Mouse (Mus musculus) liver, embryonic 13.5 days (tissue): Measurements from ENCODE around the gene Defb26. TPM values are rescaled to one million over a fixed set of nuclear protein-coding genes. Genes with fewer than 3 reads are reported as not detected.

Source experiments
- ATAC-seq: fragments of 200-750 bp; cut with Nextera tagmentation; 2 replicates; pipeline ENCODE4 v1.8.0; 2017; ENCODE audit warnings: low read depth, mild to moderate bottlenecking, moderate number of reproducible peaks, moderate library complexity
- DNase-seq: peaks from one replicate; pipeline ENCODE4 v3.0.0; 2022
- H3K27ac ChIP-seq: fragments of 300-500 bp; sonication (generic); 2 replicates; pipeline ENCODE4 v1.5.1; 2015; ENCODE audit warnings: moderate library complexity, mild to moderate bottlenecking, inconsistent platforms
- H3K27me3 ChIP-seq: fragments of 300-500 bp; sonication (generic); 2 replicates; pipeline ENCODE4 v1.6.1; 2015; ENCODE audit warnings: mild to moderate bottlenecking, inconsistent platforms
- H3K36me3 ChIP-seq: fragments of 300-500 bp; sonication (generic); 2 replicates; pipeline ENCODE4 v1.6.1; 2015; ENCODE audit warnings: mild to moderate bottlenecking, inconsistent platforms
- H3K4me1 ChIP-seq: fragments of 300-500 bp; sonication (generic); replicated peaks from 2 replicates; pipeline ENCODE4 v1.6.1; 2015; ENCODE audit warnings: inconsistent platforms
- H3K4me2 ChIP-seq: fragments of 300-500 bp; sonication (generic); 2 replicates; pipeline ENCODE4 v1.6.1; 2015; ENCODE audit warnings: inconsistent platforms, mild to moderate bottlenecking, moderate library complexity
- H3K4me3 ChIP-seq: fragments of 300-500 bp; sonication (generic); replicated peaks from 2 replicates; pipeline ENCODE4 v1.5.1; 2015; ENCODE audit warnings: mild to moderate bottlenecking, inconsistent platforms
- H3K9ac ChIP-seq: fragments of 300-500 bp; sonication (generic); 2 replicates; pipeline ENCODE4 v1.6.1; 2015; ENCODE audit warnings: mild to moderate bottlenecking, inconsistent platforms
- H3K9me3 ChIP-seq: fragments of 300-500 bp; sonication (generic); replicated peaks from 2 replicates; pipeline ENCODE4 v1.6.1; 2016; ENCODE audit warnings: inconsistent platforms
- WGBS: fragments of 180-500 bp; shearing (Covaris S2); methylation state at CpG from one replicate; pipeline ENCODE4 v1.1.7; 2015; ENCODE audit not compliant: insufficient replicate concordance; 5-methylcytosine and 5-hydroxymethylcytosine counted together
- polyA plus RNA-seq: library from polyadenylated mRNA; unstranded; fragments of >200 nt; fragmentation: Nextera tagmentation; extraction: Ambion mirVana; gene quantifications from 2 replicates; pipeline ENCODE4 v1.2.1, GENCODE M21; 2015

The Defb26 gene
- polyA plus RNA-seq, 1 experiment from 2014 or later: not detected

DNA sequence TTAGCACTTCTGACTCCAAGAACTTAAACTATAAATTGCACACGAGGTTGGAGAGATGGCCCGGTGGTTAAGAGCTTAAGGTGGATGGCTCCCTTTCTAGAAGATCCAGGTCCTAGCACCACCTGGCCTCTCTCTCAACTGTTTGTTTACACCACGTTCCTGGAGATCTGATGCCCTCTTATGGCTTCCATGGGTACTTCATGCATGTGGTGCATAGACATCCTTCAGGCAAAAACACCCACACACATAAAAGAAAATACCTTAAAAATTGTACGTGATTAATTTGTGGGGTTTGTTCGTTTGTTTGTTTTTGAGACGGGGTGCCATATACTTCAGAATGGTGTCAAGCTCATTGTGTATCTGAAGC, 10.6 kb downstream of the Defb26 start:
- ATAC-seq (no peak), DNase-seq (no peak)
- no peaks in the 10 kb centered on the region for H3K27me3 ChIP-seq
- WGBS: 55% methylated on average over 6 of the region's 6 CpGs
- H3K9ac ChIP-seq: no peak overlapping the region
- no peak overlapping the region for H3K27ac ChIP-seq
- H3K4me1 ChIP-seq: no peaks in the 10 kb centered on the region
- H3K36me3 ChIP-seq: no peaks in the 10 kb centered on the region
- no peak overlapping the region for H3K4me3 ChIP-seq
- no peaks in the 10 kb centered on the region for H3K9me3 ChIP-seq
- H3K4me2 ChIP-seq: no peak overlapping the region

DNA sequence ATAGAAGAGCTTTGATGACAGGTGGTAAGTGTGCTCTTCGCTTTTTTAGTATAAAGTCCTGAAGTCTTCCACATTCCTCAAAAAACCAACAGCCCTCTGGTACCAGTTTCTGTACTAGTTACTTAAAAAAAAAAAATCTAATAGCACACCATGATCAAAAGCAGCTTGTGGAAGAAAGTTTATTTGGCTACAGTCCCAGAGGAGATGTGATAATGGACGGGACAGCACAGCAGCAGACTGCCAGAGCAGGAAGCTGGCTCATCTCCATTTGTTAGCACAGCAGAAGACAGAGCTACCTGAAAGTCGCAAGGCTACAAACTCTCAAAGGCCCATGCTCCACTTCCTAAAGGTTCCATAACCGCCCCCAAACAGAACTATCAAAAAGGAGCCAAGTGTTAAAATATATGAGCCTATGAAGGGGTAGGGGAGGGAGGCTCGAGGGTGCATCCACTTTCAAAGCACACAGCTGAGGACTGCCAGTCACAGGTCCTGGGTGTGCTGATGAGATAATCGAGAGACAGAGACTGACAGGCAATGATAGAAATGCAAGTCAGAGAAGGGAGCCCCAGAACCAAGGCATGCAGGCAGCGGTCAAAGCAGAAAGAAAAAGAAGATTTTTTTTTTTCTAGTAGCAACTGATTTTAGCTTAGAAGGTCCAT, 11.2 kb downstream of the Defb26 start:
- no peak overlapping the region for H3K9ac ChIP-seq
- ATAC-seq: no peak
- H3K36me3 ChIP-seq: no peaks in the 10 kb centered on the region
- no peaks in the 10 kb centered on the region for H3K27me3 ChIP-seq
- no peak for DNase-seq
- no peak overlapping the region for H3K4me3 ChIP-seq
- no peaks in the 10 kb centered on the region for H3K9me3 ChIP-seq
- no peaks in the 10 kb centered on the region for H3K4me1 ChIP-seq
- no peak overlapping the region for H3K4me2 ChIP-seq
- no peak overlapping the region for H3K27ac ChIP-seq
- 41% methylated on average over 7 of the region's 7 CpGs for WGBS

DNA sequence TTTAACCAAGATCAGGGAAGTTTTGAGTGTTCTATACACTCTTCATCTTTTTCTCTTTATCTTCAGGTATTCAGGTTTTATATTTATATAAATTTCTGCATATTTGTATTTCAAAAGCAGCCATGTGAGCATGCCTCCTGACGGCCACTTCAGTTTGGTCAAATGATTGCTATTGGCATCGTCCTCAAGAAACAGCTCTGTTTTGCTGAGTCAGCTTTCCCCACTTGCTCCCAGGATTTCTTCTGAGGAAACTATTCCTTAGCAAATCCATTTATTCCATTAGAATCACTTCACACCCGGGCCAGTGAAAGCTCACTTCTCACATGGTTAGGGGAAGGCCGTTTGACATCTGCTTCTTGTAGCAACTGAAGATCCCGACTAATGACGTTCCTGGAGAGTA, 13.5 kb downstream of the Defb26 start:
- Histone ChIP-seq H3K4me1 (no peaks in the 10 kb centered on the region), H3K27ac (no peak overlapping the region), H3K9ac (no peak overlapping the region), H3K27me3 (no peaks in the 10 kb centered on the region), H3K4me3 (no peak overlapping the region), H3K36me3 (no peaks in the 10 kb centered on the region), H3K9me3 (no peaks in the 10 kb centered on the region), H3K4me2 (no peak overlapping the region)
- ATAC-seq: no peak
- no peak for DNase-seq
- 64% methylated on average over 6 of the region's 6 CpGs for WGBS

DNA sequence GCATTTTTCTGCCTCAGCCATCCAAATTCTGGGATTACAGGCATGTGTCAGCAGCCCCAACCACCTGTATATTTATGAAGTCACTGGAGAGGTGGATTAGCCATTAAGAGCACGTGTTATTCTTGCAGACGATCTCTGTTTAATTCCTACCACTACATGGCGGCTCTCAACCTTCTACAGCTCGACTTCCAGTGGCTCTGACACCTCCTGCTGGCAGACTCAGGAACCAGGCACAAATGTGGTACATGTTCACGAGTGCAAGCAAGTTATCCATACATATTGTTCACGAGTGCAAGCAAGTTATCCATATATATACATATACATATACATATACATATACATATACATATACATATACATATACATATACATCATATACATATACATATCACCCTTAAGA, 18.3 kb downstream of the Defb26 start:
- Histone ChIP-seq H3K9ac (no peak overlapping the region), H3K4me3 (no peak overlapping the region), H3K27me3 (no peaks in the 10 kb centered on the region), H3K36me3 (no peaks in the 10 kb centered on the region), H3K4me2 (no peak overlapping the region), H3K9me3 (no peaks in the 10 kb centered on the region), H3K27ac (no peak overlapping the region), H3K4me1 (no peaks in the 10 kb centered on the region)
- ATAC-seq (no peak), DNase-seq (no peak)
- 58% methylated on average over 6 of the region's 6 CpGs for WGBS

DNA sequence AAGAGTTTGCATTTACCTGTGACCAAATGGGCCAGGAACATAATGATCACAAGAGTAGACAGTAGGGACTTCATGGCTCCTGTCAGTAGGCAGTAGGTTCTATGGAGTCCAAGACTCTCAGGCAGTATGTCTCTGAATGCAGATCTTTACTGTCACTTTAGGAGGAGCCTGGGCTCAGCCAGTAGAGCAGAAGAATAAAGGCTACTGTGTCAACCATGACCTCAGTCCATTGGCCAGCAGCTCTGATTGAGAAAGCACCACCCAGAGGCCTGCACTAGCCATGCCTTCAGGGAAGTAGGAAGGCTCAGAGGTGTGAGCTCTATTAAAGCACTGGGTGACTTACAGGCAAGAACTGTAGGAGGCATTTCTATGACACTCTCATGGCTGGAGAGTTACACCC, 21.5 kb downstream of the Defb26 start, which contains the start of gene Defb22:
Defb22 (minus strand) TSS at position 101 of the 400 bp plus-strand sequence.
- Histone ChIP-seq H3K4me2 (no peak within 1 kb of the TSS), H3K4me3 (no peak within 1 kb of the TSS), H3K9me3 (no peaks in the 10 kb centered on the region), H3K36me3 (no peaks in the 10 kb centered on the region), H3K27ac (no peak within 1 kb of the TSS), H3K4me1 (no peaks in the 10 kb centered on the region), H3K27me3 (no peaks in the 10 kb centered on the region), H3K9ac (no peak within 1 kb of the TSS)
- DNase-seq: no peak
- ATAC-seq: no peak

DNA sequence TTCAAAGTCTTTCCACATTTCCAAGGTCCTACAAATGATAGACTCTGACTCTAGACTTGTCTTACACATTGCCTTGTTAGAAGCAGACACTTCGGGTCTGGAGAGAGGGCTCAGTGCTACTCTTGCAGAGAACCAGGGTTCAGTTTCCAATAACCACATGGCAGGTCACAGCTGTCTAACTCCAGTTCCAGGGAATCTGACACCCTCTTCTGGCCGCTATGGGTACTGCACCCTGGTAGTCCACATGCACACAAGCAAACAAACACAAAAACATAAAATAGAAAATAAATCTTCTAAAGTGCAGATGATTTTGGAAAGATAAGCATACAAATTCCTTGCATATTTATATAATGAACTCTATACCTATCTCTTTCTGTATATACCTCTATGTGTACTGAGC, 24.5 kb downstream of the Defb26 start:
- Histone ChIP-seq H3K4me1 (no peaks in the 10 kb centered on the region), H3K4me3 (no peak overlapping the region), H3K36me3 (no peaks in the 10 kb centered on the region), H3K4me2 (no peak overlapping the region), H3K27me3 (no peaks in the 10 kb centered on the region), H3K27ac (no peak overlapping the region), H3K9ac (no peak overlapping the region), H3K9me3 (no peaks in the 10 kb centered on the region)
- DNase-seq: no peak
- no peak for ATAC-seq
- WGBS: 63% methylated on average over 2 of the region's 2 CpGs

DNA sequence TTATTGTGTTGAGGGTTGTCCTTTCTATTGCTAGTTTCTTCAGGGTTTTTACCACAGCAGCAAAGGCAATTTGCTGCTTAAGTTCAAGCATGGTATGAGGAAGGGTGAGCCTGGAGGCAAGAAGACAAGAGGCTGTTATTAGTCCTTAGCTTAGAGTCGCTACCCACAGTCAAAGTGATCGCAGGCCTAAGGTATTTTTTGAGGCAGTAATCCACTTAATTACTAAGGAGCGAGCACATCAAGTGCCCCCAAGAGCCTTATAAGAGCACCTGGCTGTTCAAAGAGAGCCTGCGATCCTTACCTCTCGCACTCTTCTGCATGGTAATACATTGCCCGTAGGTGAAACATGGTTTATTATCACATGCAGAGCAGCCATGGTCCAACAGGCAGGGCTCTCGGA, 29.8 kb downstream of the Defb26 start:
- Histone ChIP-seq H3K9ac (no peak overlapping the region), H3K4me1 (no peaks in the 10 kb centered on the region), H3K27me3 (no peaks in the 10 kb centered on the region), H3K27ac (no peak overlapping the region), H3K9me3 (no peaks in the 10 kb centered on the region), H3K36me3 (no peaks in the 10 kb centered on the region), H3K4me2 (no peak overlapping the region), H3K4me3 (no peak overlapping the region)
- WGBS: 71% methylated on average over 7 of the region's 7 CpGs
- ATAC-seq: no peak
- DNase-seq: no peak

DNA sequence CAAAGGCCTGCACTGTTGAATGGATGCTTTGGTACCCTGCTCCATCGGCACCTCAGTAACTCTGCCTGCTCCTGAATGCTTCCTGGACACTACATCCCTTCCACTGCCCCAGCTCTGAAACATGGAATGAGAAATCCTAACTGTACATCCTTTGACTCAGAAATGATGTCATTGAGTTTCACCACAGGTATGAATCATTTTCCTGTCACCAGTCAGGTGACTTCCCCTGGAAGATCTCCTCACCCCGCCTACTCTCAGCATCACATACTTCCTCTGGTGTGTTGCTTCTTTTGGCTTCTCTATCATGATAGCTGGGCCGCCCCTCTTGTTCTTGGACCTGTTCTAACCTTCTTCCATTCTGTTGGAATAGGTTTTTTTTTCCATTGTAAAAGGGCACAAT, 30.6 kb downstream of the Defb26 start:
- DNase-seq: no peak
- no peak for ATAC-seq
- 56% methylated on average over 3 of the region's 3 CpGs for WGBS

DNA sequence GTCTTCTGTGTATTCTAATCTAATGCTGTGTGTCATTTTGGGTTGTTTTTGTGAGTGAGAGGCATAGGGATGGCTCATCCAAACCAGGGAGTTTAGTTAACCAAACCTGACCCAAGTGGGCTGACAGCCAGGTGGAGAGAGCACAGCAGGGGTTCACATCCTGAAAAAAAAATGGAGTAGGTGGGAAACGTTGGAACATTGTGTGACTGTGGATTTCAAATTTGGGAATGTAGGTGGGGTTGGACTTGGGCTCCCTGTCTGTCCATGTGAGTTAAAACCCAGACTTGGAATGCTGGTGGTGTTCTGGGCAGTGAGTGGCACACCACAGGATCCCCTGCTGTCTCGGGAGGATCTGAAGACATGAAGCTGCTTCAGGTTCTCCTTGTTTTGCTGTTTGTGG, 34.7 kb downstream of the Defb26 start, which contains the start of gene Defb20:
Defb20 (plus strand) TSS at position 301 of the 400 bp plus-strand sequence.
- H3K4me3 ChIP-seq: no peak within 1 kb of the TSS
- no peaks in the 10 kb centered on the region for H3K9me3 ChIP-seq
- no peaks in the 10 kb centered on the region for H3K4me1 ChIP-seq
- H3K27ac ChIP-seq: no peak within 1 kb of the TSS
- 0 out of 2 replicates have a peak, but pooled peaks cover 3% of the 10 kb centered on the region for H3K27me3 ChIP-seq
- WGBS: 46% methylated on average over 2 of the region's 2 CpGs
- no peaks in the 10 kb centered on the region for H3K36me3 ChIP-seq
- ATAC-seq: no peak
- H3K4me2 ChIP-seq: no peak within 1 kb of the TSS
- H3K9ac ChIP-seq: no peak within 1 kb of the TSS
- DNase-seq: no peak

More for the DNA sequence above, 30.6 kb downstream of the Defb26 start:
- Histone ChIP-seq H3K4me1 (no peaks in the 10 kb centered on the region), H3K4me3 (no peak overlapping the region), H3K36me3 (no peaks in the 10 kb centered on the region), H3K9ac (no peak overlapping the region), H3K27ac (no peak overlapping the region), H3K9me3 (no peaks in the 10 kb centered on the region), H3K4me2 (no peak overlapping the region), H3K27me3 (no peaks in the 10 kb centered on the region)

DNA sequence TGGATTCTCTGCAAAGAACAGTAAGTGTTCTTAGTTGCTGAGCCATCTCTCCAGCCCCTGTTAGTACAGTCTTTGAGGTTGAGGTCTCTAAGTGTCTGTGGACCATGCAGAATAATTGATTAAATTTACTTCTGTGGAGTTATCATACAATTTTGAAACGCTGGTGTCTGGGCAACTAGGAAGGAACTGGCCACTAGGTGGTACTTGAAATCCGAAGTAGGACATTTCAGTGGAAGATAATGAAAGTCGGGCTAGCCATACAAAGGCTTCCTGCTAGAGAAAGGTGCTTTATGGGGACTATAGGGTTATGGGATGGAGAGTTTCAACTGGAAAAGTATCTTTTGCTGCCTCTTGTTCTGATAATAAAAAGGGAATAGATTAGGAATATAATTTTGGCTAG, 39.1 kb downstream of the Defb26 start:
- Histone ChIP-seq H3K4me3 (no peak overlapping the region), H3K36me3 (no peaks in the 10 kb centered on the region), H3K9me3 (no peaks in the 10 kb centered on the region), H3K4me2 (no peak overlapping the region), H3K27ac (no peak overlapping the region), H3K4me1 (no peaks in the 10 kb centered on the region), H3K27me3 (0 out of 2 replicates have a peak, but pooled peaks cover 3% of the 10 kb centered on the region), H3K9ac (no peak overlapping the region)
- ATAC-seq (no peak), DNase-seq (no peak)
- 20% methylated on average over 3 of the region's 3 CpGs for WGBS

DNA sequence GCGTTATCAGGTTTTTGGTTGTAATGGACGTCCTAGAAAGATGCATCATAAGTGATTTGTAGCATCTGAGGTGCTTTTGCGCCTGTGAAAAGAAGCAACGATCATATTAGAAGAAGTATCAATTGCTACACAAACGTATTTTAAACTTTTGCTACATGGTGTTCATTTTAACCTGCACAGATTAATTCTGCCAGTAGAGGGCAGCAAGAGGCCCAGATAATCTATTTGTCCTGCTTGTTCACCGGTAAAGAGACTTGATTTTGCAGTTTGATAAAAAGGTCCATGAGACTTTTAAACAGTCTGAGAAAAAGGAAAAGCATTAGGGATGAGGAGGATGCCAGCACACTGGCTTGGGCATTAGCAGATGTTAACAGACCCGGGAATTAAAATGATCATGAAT, 40.5 kb downstream of the Defb26 start:
- Histone ChIP-seq H3K9ac (no peak overlapping the region), H3K4me3 (no peak overlapping the region), H3K36me3 (no peaks in the 10 kb centered on the region), H3K9me3 (no peaks in the 10 kb centered on the region), H3K4me1 (no peaks in the 10 kb centered on the region), H3K27me3 (0 out of 2 replicates have a peak, but pooled peaks cover 3% of the 10 kb centered on the region), H3K27ac (no peak overlapping the region), H3K4me2 (no peak overlapping the region)
- no peak for ATAC-seq
- DNase-seq: no peak
- 25% methylated on average over 7 of the region's 7 CpGs for WGBS

DNA sequence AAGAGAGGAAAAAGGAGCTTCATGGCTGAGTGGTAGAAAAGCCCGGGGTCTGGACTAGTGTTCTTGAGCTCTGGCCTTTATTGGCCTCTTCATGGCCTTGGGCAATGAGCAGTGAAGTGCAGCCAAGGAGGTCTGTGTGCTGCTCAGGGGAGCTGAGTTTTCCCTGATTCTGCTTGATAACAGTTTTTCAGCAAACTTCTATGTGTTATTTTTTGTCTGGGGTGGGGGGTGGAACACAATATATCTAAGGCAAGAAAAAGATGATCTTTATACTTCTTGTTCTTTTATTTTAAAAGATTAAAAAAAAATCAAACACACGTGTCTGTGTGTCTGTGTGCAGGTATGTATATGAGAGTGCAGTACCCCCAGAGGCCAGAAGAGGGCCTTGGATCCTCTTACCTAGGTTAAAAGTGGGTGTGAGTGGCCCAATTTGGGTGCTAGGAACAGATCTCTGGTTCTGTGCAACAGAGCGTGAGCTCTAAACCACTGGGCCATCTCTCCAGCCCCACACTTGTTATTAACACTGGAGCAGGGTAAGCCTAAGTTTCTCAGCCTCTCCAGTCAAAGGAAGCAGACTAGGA, 46.8 kb downstream of the Defb26 start, which contains the start of gene Defb23:
Defb23 (minus strand) TSS at position 51 of the 581 bp plus-strand sequence.
- no peak within 1 kb of the TSS for H3K4me3 ChIP-seq
- no peaks in the 10 kb centered on the region for H3K27me3 ChIP-seq
- no peak for ATAC-seq
- no peaks in the 10 kb centered on the region for H3K4me1 ChIP-seq
- no peaks in the 10 kb centered on the region for H3K9me3 ChIP-seq
- H3K36me3 ChIP-seq: no peaks in the 10 kb centered on the region
- no peak within 1 kb of the TSS for H3K4me2 ChIP-seq
- no peak within 1 kb of the TSS for H3K27ac ChIP-seq
- 72% methylated on average over 3 of the region's 3 CpGs for WGBS
- H3K9ac ChIP-seq: no peak within 1 kb of the TSS
- DNase-seq: no peak
